Mouse (Mus musculus): ENCODE data around the gene Trim71. TPM values are rescaled to one million over a fixed set of nuclear protein-coding genes. Genes with fewer than 3 reads are reported as not detected.

The Trim71 gene
- polyA plus RNA-seq (2012; ENCODE audit: insufficient read depth, insufficient read length, low replicate concordance, missing spikeins), result not detected in 2 replicates

GRCm38 (mm10) chr9:114563761-114564606 lies at the start of gene Trim71:
TSS of gene Trim71 (minus strand) at chr9:114564369.
- Histone ChIP-seq H3K4me1 (ENCODE audit: control insufficient read depth, insufficient read depth, low read length) (peaks cover 13% of the 10 kb centered on the region), H3K4me3 (ENCODE audit: insufficient read depth, low read depth, low read length) (peak within 1 kb of the TSS; percentile 57), H3K27ac (ENCODE audit: insufficient read depth, low read depth, low read length) (no peak within 1 kb of the TSS)
- WGBS, result under 1% methylated on average over 91 of the region's 91 CpGs
- TF ChIP-seq CTCF (IDR thresholded peaks at IDR 0.05; ENCODE audit: insufficient read depth, low read depth, low read length) (no peak), POLR2A (IDR thresholded peaks at IDR 0.05; ENCODE audit: insufficient read depth, low read depth, low read length) (no peak)

GRCm38 (mm10) chr9:114613026-114613425 lies 48.9 kb upstream of the Trim71 start:
- H3K27ac ChIP-seq (ENCODE audit: insufficient read depth, low read depth, low read length), result no peak overlapping the region
- WGBS, result 96% methylated on average over 4 of the region's 4 CpGs
- H3K4me3 ChIP-seq (ENCODE audit: insufficient read depth, low read depth, low read length), result no peak overlapping the region
- no peaks in the 10 kb centered on the region; the same call in 1 of the 2 replicates for H3K4me1 ChIP-seq (ENCODE audit: control insufficient read depth, insufficient read depth, low read length)
- no peak for TF ChIP-seq CTCF (IDR thresholded peaks at IDR 0.05; ENCODE audit: insufficient read depth, low read depth, low read length)

- 88% methylated on average over 4 of the region's 4 CpGs for WGBS
- TF ChIP-seq CTCF (IDR thresholded peaks at IDR 0.05; ENCODE audit: insufficient read depth, low read depth, low read length) (no peak), POLR2A (IDR thresholded peaks at IDR 0.05; ENCODE audit: insufficient read depth, low read depth, low read length) (no peak)
- no peak overlapping the region for H3K27ac ChIP-seq (ENCODE audit: insufficient read depth, low read depth, low read length)
- H3K4me3 ChIP-seq (ENCODE audit: insufficient read depth, low read depth, low read length), result no peak overlapping the region
- no peaks in the 10 kb centered on the region; the same call in 1 of the 2 replicates for H3K4me1 ChIP-seq (ENCODE audit: control insufficient read depth, insufficient read depth, low read length)
These were observed 48.4 kb upstream of the Trim71 start for GRCm38 (mm10) chr9:114612566-114612965.

GRCm38 (mm10) chr9:114610266-114610665 lies 46.1 kb upstream of the Trim71 start:
- Histone ChIP-seq H3K4me1 (ENCODE audit: control insufficient read depth, insufficient read depth, low read length) (no peaks in the 10 kb centered on the region; the same call in 1 of the 2 replicates), H3K27ac (ENCODE audit: insufficient read depth, low read depth, low read length) (no peak overlapping the region), H3K4me3 (ENCODE audit: insufficient read depth, low read depth, low read length) (no peak overlapping the region)
- WGBS, result 94% methylated on average over 3 of the region's 3 CpGs
- no peak for TF ChIP-seq POLR2A (IDR thresholded peaks at IDR 0.05; ENCODE audit: insufficient read depth, low read depth, low read length)

GRCm38 (mm10) chr9:114603876-114604540 lies 39.8 kb upstream of the Trim71 start:
- no peaks in the 10 kb centered on the region for H3K4me1 ChIP-seq (ENCODE audit: control insufficient read depth, insufficient read depth, low read length)
- H3K4me3 ChIP-seq (ENCODE audit: insufficient read depth, low read depth, low read length), result no peak overlapping the region
- H3K27ac ChIP-seq (ENCODE audit: insufficient read depth, low read depth, low read length), result no peak overlapping the region
- TF ChIP-seq POLR2A (IDR thresholded peaks at IDR 0.05; ENCODE audit: insufficient read depth, low read depth, low read length), result no peak
- no peak for TF ChIP-seq CTCF (IDR thresholded peaks at IDR 0.05; ENCODE audit: insufficient read depth, low read depth, low read length)
- 73% methylated on average over 12 of the region's 12 CpGs for WGBS

- no peak overlapping the region for H3K4me3 ChIP-seq (ENCODE audit: insufficient read depth, low read depth, low read length)
- 42% methylated on average over 1 of the region's 1 CpGs for WGBS
- H3K27ac ChIP-seq (ENCODE audit: insufficient read depth, low read depth, low read length), result no peak overlapping the region
- TF ChIP-seq CTCF (IDR thresholded peaks at IDR 0.05; ENCODE audit: insufficient read depth, low read depth, low read length), result no peak
- no peak for TF ChIP-seq POLR2A (IDR thresholded peaks at IDR 0.05; ENCODE audit: insufficient read depth, low read depth, low read length)
- no peaks in the 10 kb centered on the region for H3K4me1 ChIP-seq (ENCODE audit: control insufficient read depth, insufficient read depth, low read length)
These were observed 36.9 kb upstream of the Trim71 start for GRCm38 (mm10) chr9:114601096-114601495.

GRCm38 (mm10) chr9:114585017-114585345 lies 20.8 kb upstream of the Trim71 start:
- peaks cover 3% of the 10 kb centered on the region for H3K4me1 ChIP-seq (ENCODE audit: control insufficient read depth, insufficient read depth, low read length)
- H3K27ac ChIP-seq (ENCODE audit: insufficient read depth, low read depth, low read length), result no peak overlapping the region
- WGBS, result 76% methylated on average over 5 of the region's 5 CpGs
- H3K4me3 ChIP-seq (ENCODE audit: insufficient read depth, low read depth, low read length), result no peak overlapping the region
- TF ChIP-seq CTCF (IDR thresholded peaks at IDR 0.05; ENCODE audit: insufficient read depth, low read depth, low read length), result no peak
- no peak for TF ChIP-seq POLR2A (IDR thresholded peaks at IDR 0.05; ENCODE audit: insufficient read depth, low read depth, low read length)

GRCm38 (mm10) chr9:114584183-114585016 lies 20.2 kb upstream of the Trim71 start:
- TF ChIP-seq CTCF (IDR thresholded peaks at IDR 0.05; ENCODE audit: insufficient read depth, low read depth, low read length), result no peak
- no peak for TF ChIP-seq POLR2A (IDR thresholded peaks at IDR 0.05; ENCODE audit: insufficient read depth, low read depth, low read length)
- 29% methylated on average over 31 of the region's 31 CpGs for WGBS
- peak overlapping the region; percentile 26; the same call in 1 of the 2 replicates for H3K4me3 ChIP-seq (ENCODE audit: insufficient read depth, low read depth, low read length)
- H3K4me1 ChIP-seq (ENCODE audit: control insufficient read depth, insufficient read depth, low read length), result peaks cover 3% of the 10 kb centered on the region
- H3K27ac ChIP-seq (ENCODE audit: insufficient read depth, low read depth, low read length), result no peak overlapping the region

Measured in olfactory bulb, adult 2 months (tissue).